Mouse (Mus musculus) forebrain, embryonic 14.5 days (tissue): ENCODE measurements around the gene Slc15a2. TPM values are rescaled to one million over a fixed set of nuclear protein-coding genes. Genes with fewer than 3 reads are reported as not detected.

Experiments
- ATAC-seq: fragments of 200-750 bp; cut with Nextera tagmentation; 2 replicates; pipeline ENCODE4 v1.8.0; 2017; ENCODE audit warnings: mild to moderate bottlenecking, moderate library complexity
- DNase-seq: peaks from one replicate; pipeline ENCODE4 v3.0.0-alpha.2; 2015; ENCODE audit warnings: low spot score
- H3K27ac ChIP-seq: fragments of 300-500 bp; sonication (generic); 2 replicates; pipeline ENCODE4 v1.5.1; 2014; ENCODE audit warnings: low read depth, mild to moderate bottlenecking, control low read depth, low read length, moderate library complexity
- H3K27me3 ChIP-seq: fragments of 300-500 bp; sonication (generic); replicated peaks from 2 replicates; pipeline ENCODE4 v1.6.1; 2014; ENCODE audit warnings: low read length, control low read depth, mixed read lengths; ENCODE audit not compliant: control insufficient read depth, insufficient read depth
- H3K36me3 ChIP-seq: fragments of 300-500 bp; sonication (generic); 2 replicates; pipeline ENCODE4 v1.6.1; 2014; ENCODE audit warnings: low read length, control low read depth; ENCODE audit not compliant: control insufficient read depth, insufficient read depth
- H3K4me1 ChIP-seq: fragments of 300-500 bp; sonication (generic); 2 replicates; pipeline ENCODE4 v1.6.1; 2014; ENCODE audit warnings: antibody characterized with exemption, low read length, control low read depth; ENCODE audit not compliant: control insufficient read depth, insufficient read depth
- H3K4me2 ChIP-seq: fragments of 300-500 bp; sonication (generic); 2 replicates; pipeline ENCODE4 v1.6.1; 2014; ENCODE audit warnings: mild to moderate bottlenecking, control low read depth, low read length
- H3K4me3 ChIP-seq: fragments of 300-500 bp; sonication (generic); 2 replicates; pipeline ENCODE4 v1.5.1; 2014; ENCODE audit warnings: low read depth, low read length, control low read depth
- H3K9ac ChIP-seq: fragments of 300-500 bp; sonication (generic); 2 replicates; pipeline ENCODE4 v1.6.1; 2014; ENCODE audit warnings: mild to moderate bottlenecking, low read length, control low read depth, moderate library complexity
- H3K9me3 ChIP-seq: fragments of 300-500 bp; sonication (generic); replicated peaks from 2 replicates; pipeline ENCODE4 v1.6.1; 2016; ENCODE audit warnings: low read length, control low read depth, mixed read lengths; ENCODE audit not compliant: control insufficient read depth
- WGBS: fragments of 180-500 bp; shearing (Covaris S2); extraction: QIAGEN DNeasy Blood & Tissue Kit; methylation state at CpG from one replicate; pipeline ENCODE4 v1.1.7; 2014; 5-methylcytosine and 5-hydroxymethylcytosine counted together
- polyA plus RNA-seq: library from polyadenylated mRNA; unstranded; fragments of >200 nt; fragmentation: Nextera tagmentation; extraction: Ambion mirVana; gene quantifications from 2 replicates; pipeline ENCODE4 v1.2.1, GENCODE M21; 2014

Slc15a2 gene
- polyA plus RNA-seq, 1 experiment from 2014 or later: 12.1 TPM

- Histone ChIP-seq H3K27me3 (no peaks in the 10 kb centered on the region), H3K9ac (no peak overlapping the region), H3K4me2 (no peak overlapping the region), H3K4me3 (no peak overlapping the region), H3K4me1 (no peaks in the 10 kb centered on the region), H3K36me3 (no peaks in the 10 kb centered on the region), H3K9me3 (no peaks in the 10 kb centered on the region), H3K27ac (no peak overlapping the region)
- DNase-seq: no peak
- ATAC-seq: no peak
Observed at GRCm38 (mm10) chr16:36718637-36719036, 66.1 kb downstream of the Slc15a2 start.

- H3K27ac ChIP-seq: no peak overlapping the region
- no peaks in the 10 kb centered on the region for H3K27me3 ChIP-seq
- H3K36me3 ChIP-seq: no peaks in the 10 kb centered on the region
- ATAC-seq (no peak), DNase-seq (no peak)
- no peaks in the 10 kb centered on the region for H3K4me1 ChIP-seq
- H3K9me3 ChIP-seq: no peaks in the 10 kb centered on the region
- no peak overlapping the region for H3K4me2 ChIP-seq
- no peak overlapping the region for H3K4me3 ChIP-seq
- WGBS: 93% methylated on average over 4 of the region's 4 CpGs
- no peak overlapping the region for H3K9ac ChIP-seq
Observed at GRCm38 (mm10) chr16:36717481-36717880, 67.3 kb downstream of the Slc15a2 start.

GRCm38 (mm10) chr16:36711760-36712159 is 73.0 kb downstream of the Slc15a2 start:
- 93% methylated on average over 12 of the region's 12 CpGs for WGBS
- Histone ChIP-seq H3K9me3 (no peaks in the 10 kb centered on the region), H3K4me1 (no peaks in the 10 kb centered on the region), H3K4me3 (no peak overlapping the region), H3K36me3 (no peaks in the 10 kb centered on the region), H3K27ac (no peak overlapping the region), H3K27me3 (no peaks in the 10 kb centered on the region), H3K9ac (no peak overlapping the region), H3K4me2 (no peak overlapping the region)
- DNase-seq: no peak
- no peak for ATAC-seq

GRCm38 (mm10) chr16:36710794-36711193 is 74.0 kb downstream of the Slc15a2 start:
- no peak overlapping the region for H3K4me3 ChIP-seq
- no peaks in the 10 kb centered on the region for H3K36me3 ChIP-seq
- H3K4me1 ChIP-seq: no peaks in the 10 kb centered on the region
- DNase-seq (no peak), ATAC-seq (no peak)
- H3K27me3 ChIP-seq: no peaks in the 10 kb centered on the region
- no peak overlapping the region for H3K4me2 ChIP-seq
- H3K9ac ChIP-seq: no peak overlapping the region
- H3K9me3 ChIP-seq: no peaks in the 10 kb centered on the region
- 92% methylated on average over 2 of the region's 2 CpGs for WGBS
- no peak overlapping the region for H3K27ac ChIP-seq

GRCm38 (mm10) chr16:36709405-36709804 is 75.4 kb downstream of the Slc15a2 start:
- ATAC-seq: no peak
- no peak overlapping the region for H3K4me3 ChIP-seq
- WGBS: 94% methylated on average over 17 of the region's 17 CpGs
- H3K36me3 ChIP-seq: no peaks in the 10 kb centered on the region
- H3K4me2 ChIP-seq: no peak overlapping the region
- no peak for DNase-seq
- no peak overlapping the region for H3K27ac ChIP-seq
- no peaks in the 10 kb centered on the region for H3K27me3 ChIP-seq
- H3K4me1 ChIP-seq: no peaks in the 10 kb centered on the region
- no peaks in the 10 kb centered on the region for H3K9me3 ChIP-seq
- H3K9ac ChIP-seq: no peak overlapping the region

GRCm38 (mm10) chr16:36708751-36709150 is 76.0 kb downstream of the Slc15a2 start:
- H3K4me3 ChIP-seq: no peak overlapping the region
- no peak for DNase-seq
- no peak for ATAC-seq
- no peaks in the 10 kb centered on the region for H3K4me1 ChIP-seq
- no peak overlapping the region for H3K4me2 ChIP-seq
- no peaks in the 10 kb centered on the region for H3K36me3 ChIP-seq
- WGBS: 91% methylated on average over 7 of the region's 7 CpGs
- no peaks in the 10 kb centered on the region for H3K9me3 ChIP-seq
- no peaks in the 10 kb centered on the region for H3K27me3 ChIP-seq
- no peak overlapping the region for H3K27ac ChIP-seq
- H3K9ac ChIP-seq: no peak overlapping the region

- no peak overlapping the region for H3K27ac ChIP-seq
- ATAC-seq: no peak
- DNase-seq: no peak
- no peaks in the 10 kb centered on the region for H3K36me3 ChIP-seq
- WGBS: 75% methylated on average over 6 of the region's 6 CpGs
- no peak overlapping the region for H3K9ac ChIP-seq
- no peaks in the 10 kb centered on the region for H3K9me3 ChIP-seq
- no peak overlapping the region for H3K4me2 ChIP-seq
- no peak overlapping the region for H3K4me3 ChIP-seq
- no peaks in the 10 kb centered on the region for H3K27me3 ChIP-seq
- H3K4me1 ChIP-seq: no peaks in the 10 kb centered on the region
Observed at GRCm38 (mm10) chr16:36707702-36708423, 76.9 kb downstream of the Slc15a2 start.

- no peaks in the 10 kb centered on the region for H3K36me3 ChIP-seq
- no peak overlapping the region for H3K27ac ChIP-seq
- H3K4me2 ChIP-seq: no peak overlapping the region
- H3K4me3 ChIP-seq: no peak overlapping the region
- ATAC-seq (no peak), DNase-seq (no peak)
- 94% methylated on average over 2 of the region's 2 CpGs for WGBS
- H3K9me3 ChIP-seq: no peaks in the 10 kb centered on the region
- no peaks in the 10 kb centered on the region for H3K4me1 ChIP-seq
- no peaks in the 10 kb centered on the region for H3K27me3 ChIP-seq
- H3K9ac ChIP-seq: no peak overlapping the region
Observed at GRCm38 (mm10) chr16:36700484-36700883, 84.3 kb downstream of the Slc15a2 start.
